Mouse (Mus musculus): ENCODE results near the gene Grb7.

Gene Grb7

GRCm38 (mm10) chr11:98472696-98473095 lies 26.5 kb downstream of the Grb7 start:
- peak; percentile 59 for DNase-seq (ENCODE audit: low spot score)

- no peak for DNase-seq (ENCODE audit: low spot score)
Measured at GRCm38 (mm10) chr11:98473916-98474479, 27.8 kb downstream of the Grb7 start.

- no peak for DNase-seq (ENCODE audit: low spot score)
Measured at GRCm38 (mm10) chr11:98474967-98475366, 28.8 kb downstream of the Grb7 start.

- no peak for DNase-seq (ENCODE audit: low spot score)
Measured at GRCm38 (mm10) chr11:98475630-98476433, 29.6 kb downstream of the Grb7 start.

- DNase-seq (ENCODE audit: low spot score), result no peak
Measured at GRCm38 (mm10) chr11:98476434-98476807, 30.2 kb downstream of the Grb7 start.

- no peak for DNase-seq (ENCODE audit: low spot score)
Measured at GRCm38 (mm10) chr11:98477011-98477701, 31.0 kb downstream of the Grb7 start.

- no peak for DNase-seq (ENCODE audit: low spot score)
Measured at GRCm38 (mm10) chr11:98479026-98479939, 33.1 kb downstream of the Grb7 start.

- no peak for DNase-seq (ENCODE audit: low spot score)
Measured at GRCm38 (mm10) chr11:98479940-98480497, 33.8 kb downstream of the Grb7 start.

GRCm38 (mm10) chr11:98481231-98481630 lies 35.0 kb downstream of the Grb7 start:
- DNase-seq (ENCODE audit: low spot score), result no peak

GRCm38 (mm10) chr11:98482067-98482466 lies 35.9 kb downstream of the Grb7 start:
- DNase-seq (ENCODE audit: low spot score), result no peak

GRCm38 (mm10) chr11:98485749-98486148 lies 39.6 kb downstream of the Grb7 start:
- no peak for DNase-seq (ENCODE audit: low spot score)

- DNase-seq (ENCODE audit: low spot score), result no peak
Measured at GRCm38 (mm10) chr11:98487526-98488040, 41.4 kb downstream of the Grb7 start.

- DNase-seq (ENCODE audit: low spot score), result no peak
Measured at GRCm38 (mm10) chr11:98488540-98489234, 42.5 kb downstream of the Grb7 start.

- DNase-seq (ENCODE audit: low spot score), result no peak
Measured at GRCm38 (mm10) chr11:98491571-98491970, 45.4 kb downstream of the Grb7 start.

- DNase-seq (ENCODE audit: low spot score), result peak; percentile 79
Measured at GRCm38 (mm10) chr11:98492959-98493358, 46.8 kb downstream of the Grb7 start.

- no peak for DNase-seq (ENCODE audit: low spot score)
Measured at GRCm38 (mm10) chr11:98493394-98493793, 47.2 kb downstream of the Grb7 start.

GRCm38 (mm10) chr11:98495176-98495719 lies 49.1 kb downstream of the Grb7 start:
- DNase-seq (ENCODE audit: low spot score), result no peak

GRCm38 (mm10) chr11:98497388-98498288 lies 51.4 kb downstream of the Grb7 start:
- DNase-seq (ENCODE audit: low spot score), result peak; percentile 24

- no peak for DNase-seq (ENCODE audit: low spot score)
Measured at GRCm38 (mm10) chr11:98504926-98505325, 58.7 kb downstream of the Grb7 start.
